Mouse (Mus musculus) brain, embryonic 14.5 days (tissue): ENCODE data around the gene Myo15b.

Experiments used
- CTCF ChIP-seq: fragments of 200-500 bp; IDR thresholded peaks from 2 replicates; pipeline ENCODE4 v1.5.1; 2012; ENCODE audit warnings: inconsistent platforms, mild to moderate bottlenecking, moderate library complexity, borderline replicate concordance; ENCODE audit not compliant: insufficient read depth, insufficient read length; ENCODE audit errors: extremely low read depth
- POLR2A ChIP-seq: fragments of 200-500 bp; IDR thresholded peaks from 2 replicates; pipeline ENCODE4 v1.6.1; 2012; ENCODE audit warnings: mild to moderate bottlenecking, inconsistent platforms, borderline replicate concordance; ENCODE audit not compliant: poor library complexity, insufficient read depth, insufficient read length, severe bottlenecking; ENCODE audit errors: extremely low read depth

- no peak for TF ChIP-seq CTCF
- TF ChIP-seq POLR2A: no peak
These were observed 42.5 kb downstream of the Myo15b start for GRCm38 (mm10) chr11:115900561-115901337.
